Mouse (Mus musculus) CD8-positive naive resting alpha-beta T cell, adult 2 months (primary cell): ENCODE data around the gene Ggnbp2.

Experiments
- DNase-seq, 2 experiments: peaks; one replicate each; pipeline ENCODE4 v3.0.0; 2022; ENCODE audit warnings: low read depth in 2 of 2, low spot score in 2 of 2

Ggnbp2 gene

DNA sequence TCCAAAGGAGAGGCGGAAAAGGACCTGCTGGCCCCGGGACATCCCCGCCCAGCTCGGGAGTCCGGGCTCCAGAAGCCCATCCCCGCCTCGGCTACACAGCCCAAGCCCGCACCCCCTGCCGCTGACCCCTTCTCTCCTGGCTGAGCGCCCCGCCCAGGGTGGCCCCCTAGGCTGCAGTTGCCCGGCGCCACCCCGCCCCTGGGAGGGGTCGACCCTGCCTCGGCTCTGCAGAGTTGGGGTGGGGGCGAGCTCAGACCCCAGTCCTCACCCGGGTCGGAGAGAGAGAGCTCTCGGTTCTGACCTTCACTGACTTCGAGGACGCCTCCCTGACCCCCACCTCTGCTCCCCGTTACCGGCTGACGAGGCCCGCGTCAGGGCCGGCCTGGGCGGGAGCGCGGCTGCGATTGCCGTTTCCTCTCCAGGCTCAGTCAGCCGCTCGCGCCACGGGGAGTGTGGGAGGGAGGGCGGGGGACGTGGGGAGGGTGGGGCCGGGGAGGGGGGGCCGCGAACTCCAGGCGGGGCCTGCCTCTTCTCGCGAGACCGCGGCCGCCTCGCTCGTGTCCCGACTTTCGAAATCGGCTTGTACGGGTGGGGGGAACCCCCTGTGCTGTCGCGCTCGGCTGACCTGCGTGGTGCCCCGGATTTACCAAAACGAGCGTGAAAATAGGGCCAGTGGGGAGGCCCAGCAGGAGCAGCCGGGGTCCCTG lies at the start of gene Ggnbp2:
Gene Ggnbp2 (minus strand): TSS at position 481 of the 707 bp plus-strand sequence.
- DNase-seq, result peak; percentile 88 to 90

- no peak for DNase-seq
These were observed 49.3 kb upstream of the Ggnbp2 start for GRCm38 (mm10) chr11:84919951-84920350.

- peak; percentile 25 to 58 for DNase-seq
These were observed 48.7 kb upstream of the Ggnbp2 start for GRCm38 (mm10) chr11:84919276-84919675.

DNA sequence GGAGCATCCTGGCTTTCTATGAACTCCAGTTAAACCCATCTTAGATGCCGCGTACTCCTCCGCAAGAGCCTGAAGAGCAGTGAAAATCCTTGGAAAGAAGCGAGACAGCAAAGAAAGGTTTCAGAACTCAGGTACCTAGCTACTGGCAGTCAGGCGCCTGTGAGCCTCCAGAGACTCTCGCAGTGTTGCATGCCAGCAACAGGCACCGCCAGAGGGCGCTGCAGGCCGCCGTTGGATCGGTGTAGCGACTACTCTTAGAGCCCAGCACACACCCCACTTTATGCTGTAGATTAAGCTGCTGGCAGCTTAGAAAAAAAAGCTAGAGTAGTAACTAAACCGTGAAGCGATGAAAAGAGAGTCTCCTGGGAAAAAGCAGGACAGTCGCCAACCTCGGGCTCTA lies 47.8 kb upstream of the Ggnbp2 start:
- peak; percentile 75 to 81 for DNase-seq

GRCm38 (mm10) chr11:84916703-84917300 lies 46.2 kb upstream of the Ggnbp2 start:
- no peak for DNase-seq

- peak; percentile 74 to 83 for DNase-seq
These were observed 45.6 kb upstream of the Ggnbp2 start, which contains the start of gene Znhit3 for GRCm38 (mm10) chr11:84916053-84916702. Gene Znhit3, minus strand, starts transcription at chr11:84916366.

DNA sequence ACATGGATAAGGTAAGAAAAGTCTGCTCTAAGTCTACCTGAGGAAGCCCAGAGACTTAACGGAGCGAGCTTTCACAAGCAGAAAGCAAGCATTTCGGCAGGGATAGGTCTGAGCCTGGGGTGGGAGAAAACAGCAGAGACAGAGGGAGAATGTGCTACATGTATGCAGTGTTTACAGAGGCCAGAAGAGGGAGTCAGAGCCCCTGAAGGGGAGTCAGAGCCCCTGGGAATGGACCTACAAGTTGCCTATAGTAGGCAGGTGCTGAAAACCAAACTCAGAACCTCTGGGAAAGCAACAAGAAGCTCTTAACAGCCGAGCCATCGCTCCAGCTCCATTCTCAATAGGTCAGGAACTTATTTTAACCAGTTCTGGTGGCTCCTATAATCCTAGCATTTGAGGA lies 44.1 kb upstream of the Ggnbp2 start:
- peak in 1 of 2 experiments; percentile 13 for DNase-seq

DNA sequence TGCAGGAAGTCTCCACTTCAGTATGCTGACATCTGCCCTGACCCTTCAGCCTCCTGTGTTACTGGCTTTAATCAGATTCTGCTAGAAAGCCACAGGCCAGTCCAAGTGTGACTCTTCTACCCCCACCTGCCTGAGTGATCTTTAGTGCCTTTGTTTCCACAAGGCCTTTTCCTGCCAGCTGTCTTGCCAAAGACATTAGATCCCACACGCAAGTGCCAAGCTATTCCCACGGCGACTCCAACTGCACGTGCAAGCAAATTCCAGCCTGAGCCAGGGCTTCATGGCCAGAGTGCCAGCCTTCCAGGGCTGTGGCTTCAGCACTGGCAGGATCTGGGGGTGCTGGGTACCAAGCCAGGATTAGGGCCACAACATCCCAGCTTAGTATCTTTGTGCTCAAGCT lies 39.8 kb upstream of the Ggnbp2 start:
- DNase-seq, result no peak

- no peak for DNase-seq
These were observed 37.9 kb upstream of the Ggnbp2 start for GRCm38 (mm10) chr11:84908480-84908879.

DNA sequence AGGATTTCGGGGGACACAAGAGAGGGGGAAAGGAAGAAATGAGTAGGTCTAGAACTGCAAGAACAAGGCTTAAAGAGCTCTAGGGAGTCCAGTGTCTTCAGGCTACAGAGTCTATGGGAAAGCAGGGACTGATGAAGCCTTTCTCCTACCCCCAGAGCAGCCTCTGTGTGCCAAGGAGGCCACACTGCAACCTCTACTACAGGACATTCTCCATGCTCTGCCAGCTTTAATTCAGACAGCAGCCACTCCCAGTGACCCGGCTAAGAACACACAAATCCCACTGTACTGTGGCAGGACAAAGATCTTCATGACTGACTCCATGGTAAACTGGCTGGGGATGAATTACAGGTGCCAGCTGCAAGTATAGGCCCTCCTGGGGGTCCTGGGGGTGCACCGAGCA lies 36.5 kb upstream of the Ggnbp2 start:
- DNase-seq, result no peak

DNA sequence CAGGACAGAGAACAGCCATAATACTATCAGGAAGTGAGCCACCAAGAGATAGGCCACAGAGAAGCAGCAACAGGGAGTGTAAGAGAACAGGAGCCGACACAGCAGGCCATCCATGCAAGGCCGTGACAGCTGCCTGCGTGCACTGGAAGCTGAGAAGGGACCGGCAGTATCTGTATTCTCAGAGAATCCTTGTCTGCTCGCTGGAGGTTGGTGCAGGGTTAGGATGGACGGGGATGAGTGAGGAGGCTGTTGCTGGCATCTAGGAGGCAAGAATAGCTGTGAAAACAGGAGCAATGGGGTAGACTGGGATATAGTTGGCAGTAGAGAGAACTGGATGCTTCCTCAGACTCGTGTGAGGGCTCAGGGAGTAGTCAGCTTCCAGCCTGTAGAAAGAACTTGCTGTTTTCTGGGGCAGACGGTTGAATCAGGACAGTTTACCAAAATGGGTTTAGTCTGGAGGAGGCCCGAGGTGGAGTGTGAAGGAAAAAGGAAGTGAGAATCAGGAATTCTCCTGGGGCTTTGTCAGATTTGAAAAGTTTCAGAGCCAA lies 34.1 kb upstream of the Ggnbp2 start:
- no peak for DNase-seq

DNA sequence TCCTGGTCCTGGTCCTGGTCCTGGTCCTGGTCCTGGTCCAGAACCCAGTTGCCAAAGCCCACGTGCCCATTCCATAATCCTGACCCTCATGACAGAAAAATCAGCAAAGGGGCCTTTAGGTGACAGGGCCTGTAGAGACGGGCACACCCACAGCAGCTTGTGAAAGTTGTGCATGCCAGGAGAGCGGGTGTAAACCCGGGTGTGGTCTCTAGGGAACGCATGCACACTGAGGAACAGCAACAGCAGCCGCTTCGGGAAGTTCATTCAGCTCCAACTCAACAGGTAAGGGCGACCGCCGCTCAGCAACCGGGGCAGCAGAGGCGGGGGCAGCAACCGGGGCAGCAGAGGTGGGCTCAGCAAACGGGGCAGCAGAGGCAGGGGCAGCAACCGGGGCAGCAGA lies 22.5 kb upstream of the Ggnbp2 start:
- no peak for DNase-seq

- DNase-seq, result no peak
These were observed 21.1 kb upstream of the Ggnbp2 start for GRCm38 (mm10) chr11:84891705-84892104.

GRCm38 (mm10) chr11:84889492-84889891 lies 18.9 kb upstream of the Ggnbp2 start:
- no peak for DNase-seq

DNA sequence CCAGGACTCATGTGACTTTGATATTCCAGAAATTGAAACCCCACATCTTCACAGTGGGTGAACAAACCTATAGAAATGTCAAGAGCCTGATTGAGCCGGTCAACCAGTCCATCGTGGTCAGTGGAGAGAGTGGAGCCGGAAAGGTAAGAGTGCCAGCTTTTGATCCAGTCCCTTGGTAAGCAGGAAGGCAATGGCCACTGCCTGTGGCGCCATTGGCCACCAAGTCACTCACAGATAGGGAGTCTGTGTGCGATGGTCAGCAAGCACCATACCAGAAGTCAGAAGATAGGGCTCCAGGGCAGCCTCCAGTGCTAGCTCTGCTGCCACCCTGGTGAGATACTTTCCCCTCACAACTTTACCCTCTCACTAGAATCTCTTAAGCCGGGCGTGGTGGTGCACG lies 17.4 kb upstream of the Ggnbp2 start:
- DNase-seq, result no peak

DNA sequence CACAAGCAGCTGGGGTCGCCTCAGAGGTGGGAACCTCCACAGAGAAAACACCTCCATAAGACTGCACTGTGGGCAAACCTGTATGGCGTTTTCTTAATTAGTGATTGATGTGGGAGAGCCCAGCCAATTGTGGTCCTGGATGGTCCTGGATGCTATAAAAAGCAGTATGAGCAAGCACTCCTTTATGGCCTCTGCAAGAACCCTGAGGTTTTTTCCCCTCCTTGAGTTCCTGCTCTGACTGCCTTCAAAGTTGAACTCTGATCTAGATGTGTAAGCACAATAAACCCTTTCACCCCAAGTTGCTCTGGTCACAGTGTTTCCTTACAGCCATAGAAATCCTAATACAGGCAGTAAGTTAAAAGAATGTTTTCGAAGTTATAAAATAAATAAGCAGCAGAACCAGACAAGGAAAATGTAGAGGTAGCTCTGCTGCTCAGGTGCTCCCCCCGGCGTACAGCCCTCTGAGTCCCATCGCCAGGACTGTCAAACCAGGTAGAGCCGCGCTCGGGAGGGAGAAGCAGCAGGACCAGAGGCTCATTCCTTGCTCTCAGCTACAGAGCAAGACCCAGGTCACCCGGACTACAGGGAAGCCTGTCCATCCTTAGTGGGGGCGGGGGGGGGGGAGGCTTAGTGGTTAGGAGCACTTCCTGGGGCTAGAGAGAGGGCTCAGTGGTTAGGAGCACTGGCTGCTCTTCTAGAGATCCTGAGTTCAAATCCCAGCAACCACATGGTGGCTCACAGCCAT lies 16.3 kb upstream of the Ggnbp2 start:
- no peak for DNase-seq

DNA sequence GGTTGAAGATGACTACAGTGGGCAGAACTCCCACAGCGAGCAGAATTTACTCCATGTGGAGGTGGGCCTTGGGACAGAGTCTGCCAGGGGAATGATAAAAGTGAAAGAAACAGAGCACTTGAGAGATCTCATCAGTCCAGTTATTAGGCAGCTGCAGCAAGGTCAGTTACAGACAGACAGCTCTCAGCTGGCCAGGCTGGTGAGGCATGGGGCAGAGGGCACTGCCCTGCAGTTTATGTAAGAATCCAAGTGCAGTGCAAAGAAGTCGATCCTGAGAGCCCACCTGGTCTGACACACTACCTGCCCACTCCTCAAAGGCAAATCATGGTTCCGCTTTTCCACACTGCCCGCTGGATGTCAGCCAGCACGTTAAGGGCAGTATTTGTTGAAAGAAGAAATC lies 15.6 kb upstream of the Ggnbp2 start:
- DNase-seq, result no peak

DNA sequence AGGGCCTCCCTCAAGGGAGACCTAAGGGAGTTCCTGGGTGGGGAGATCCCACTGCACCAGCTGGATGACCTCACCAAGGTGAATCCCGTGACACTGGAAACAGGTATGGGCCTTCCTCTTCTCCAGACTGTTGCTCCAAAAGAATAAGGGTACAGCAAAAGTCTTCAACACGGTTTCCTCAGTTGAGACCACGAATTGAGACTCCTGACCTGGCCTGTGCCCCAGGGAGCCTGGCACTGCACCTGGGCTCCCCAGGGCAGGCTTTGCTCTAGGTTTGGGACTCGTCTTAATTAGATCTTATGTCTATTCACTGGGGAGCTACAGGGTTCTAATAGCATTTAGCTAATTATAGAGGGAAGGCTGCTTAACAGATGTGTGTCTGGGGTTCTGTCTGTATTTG lies 14.6 kb upstream of the Ggnbp2 start:
- no peak for DNase-seq

DNA sequence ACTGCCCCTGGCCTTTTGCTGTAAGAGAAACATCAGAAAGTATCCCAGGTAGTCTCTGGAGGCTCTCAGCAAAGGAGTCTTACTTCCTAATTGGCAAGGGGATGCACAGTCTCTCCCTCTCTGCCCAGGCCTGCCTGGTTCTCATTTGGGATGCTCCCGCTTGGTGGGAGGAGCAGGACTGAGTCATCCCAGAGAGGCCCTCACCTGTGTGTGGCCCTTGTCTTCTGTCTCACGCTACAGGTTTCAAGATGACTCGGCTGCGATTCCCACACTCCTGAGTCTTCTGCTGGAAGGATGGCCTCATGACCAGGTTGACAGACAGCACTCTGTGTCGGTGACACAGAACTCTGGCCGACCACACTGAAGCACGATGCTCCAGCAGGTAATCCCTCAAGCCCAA lies 11.7 kb upstream of the Ggnbp2 start:
- no peak for DNase-seq

DNA sequence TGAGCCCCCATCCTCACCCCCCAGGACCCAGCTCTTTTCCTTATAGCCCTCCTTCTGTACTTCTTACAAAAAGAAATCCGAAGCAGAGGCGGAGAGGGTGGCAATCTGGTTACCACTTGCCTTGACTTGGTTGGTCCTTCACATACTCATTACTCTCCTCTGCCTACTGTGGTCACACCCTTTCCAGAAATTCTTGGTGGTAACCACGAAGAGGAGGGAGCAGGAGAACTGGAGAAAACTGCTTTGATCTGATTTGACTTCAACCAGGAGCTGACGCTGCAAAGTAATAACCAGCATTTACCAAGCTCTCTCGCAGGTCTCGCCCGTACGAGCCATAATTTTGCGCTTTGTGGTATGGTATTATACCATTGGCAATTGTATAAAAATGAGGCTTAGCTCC lies 10.4 kb upstream of the Ggnbp2 start:
- DNase-seq, result no peak

- DNase-seq, result no peak
These were observed 9.9 kb upstream of the Ggnbp2 start for GRCm38 (mm10) chr11:84880465-84880961.
